Mouse (Mus musculus) v-Abl transformed pro-B cells (cell line): ENCODE results near the gene Map3k19.

Experiments used
- in situ Hi-C, 2 experiments: fragments of 400-800 bp; cut with MboI; formaldehyde crosslinking; loops; one replicate each; pipeline ENCODE4 v1.15.1; 2025; ENCODE audit not compliant: unreplicated experiment in 2 of 2

Gene Map3k19

GRCm38 (mm10) chr1:127808671-127809070 lies 46.2 kb downstream of the Map3k19 start:
- in situ Hi-C loops: no loop called here

GRCm38 (mm10) chr1:127802916-127803315 lies 51.9 kb downstream of the Map3k19 start:
- in situ Hi-C loops: no loop called here

GRCm38 (mm10) chr1:127796752-127797151 lies 58.1 kb downstream of the Map3k19 start:
- in situ Hi-C loops: no loop called here

- in situ Hi-C loops: no loop called here
These were observed 58.5 kb downstream of the Map3k19 start for GRCm38 (mm10) chr1:127796341-127796740.

GRCm38 (mm10) chr1:127795087-127795769 lies 59.6 kb downstream of the Map3k19 start:
- in situ Hi-C loops: no loop called here

DNA sequence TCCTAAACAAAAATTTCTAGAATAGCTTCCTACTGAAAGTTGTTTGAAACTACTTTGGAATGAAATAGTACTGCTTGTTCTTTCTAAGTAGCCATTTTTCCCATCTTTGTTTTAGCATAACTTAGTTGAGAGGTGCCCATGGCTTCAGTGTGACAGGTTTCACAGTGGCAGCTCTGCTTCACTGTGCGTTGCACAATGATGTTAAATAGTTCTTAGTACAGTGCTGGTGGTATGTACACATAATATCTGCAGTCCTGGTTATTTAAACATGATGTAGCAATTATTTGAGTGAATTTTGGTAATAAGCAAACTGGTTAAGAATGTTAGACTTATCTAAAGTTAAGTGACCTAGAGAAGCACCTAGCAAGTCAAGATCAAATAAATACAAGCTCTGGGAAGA lies 61.4 kb downstream of the Map3k19 start:
- in situ Hi-C loops: no loop called here

GRCm38 (mm10) chr1:127788943-127789342 lies 65.9 kb downstream of the Map3k19 start:
- in situ Hi-C loops: no loop called here

GRCm38 (mm10) chr1:127785882-127786281 lies 68.9 kb downstream of the Map3k19 start:
- in situ Hi-C loops: no loop called here

DNA sequence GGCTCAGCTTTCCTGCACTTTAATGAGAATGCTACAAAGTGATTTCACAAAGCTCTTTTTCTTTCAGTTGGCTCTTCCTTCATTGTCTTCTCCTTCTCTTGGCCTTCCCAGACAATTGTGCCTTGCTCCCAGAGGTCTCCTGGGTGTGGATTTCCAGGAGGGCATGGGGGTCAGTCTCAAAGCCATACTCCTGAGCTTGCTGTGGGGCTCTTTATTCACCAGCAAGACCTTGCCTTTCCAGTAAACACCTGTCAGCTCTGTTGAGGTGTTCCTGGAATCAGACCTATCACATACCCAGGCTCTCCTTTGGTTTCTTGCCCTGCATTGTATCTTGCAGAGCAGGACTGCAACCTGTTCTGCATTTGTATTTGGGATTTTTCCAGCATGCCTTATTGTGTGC lies 71.0 kb downstream of the Map3k19 start:
- in situ Hi-C loops: no loop called here

- in situ Hi-C loops: no loop called here
These were observed 74.0 kb downstream of the Map3k19 start for GRCm38 (mm10) chr1:127780849-127781248.

- in situ Hi-C loops: no loop called here
These were observed 74.7 kb downstream of the Map3k19 start for GRCm38 (mm10) chr1:127780142-127780541.

DNA sequence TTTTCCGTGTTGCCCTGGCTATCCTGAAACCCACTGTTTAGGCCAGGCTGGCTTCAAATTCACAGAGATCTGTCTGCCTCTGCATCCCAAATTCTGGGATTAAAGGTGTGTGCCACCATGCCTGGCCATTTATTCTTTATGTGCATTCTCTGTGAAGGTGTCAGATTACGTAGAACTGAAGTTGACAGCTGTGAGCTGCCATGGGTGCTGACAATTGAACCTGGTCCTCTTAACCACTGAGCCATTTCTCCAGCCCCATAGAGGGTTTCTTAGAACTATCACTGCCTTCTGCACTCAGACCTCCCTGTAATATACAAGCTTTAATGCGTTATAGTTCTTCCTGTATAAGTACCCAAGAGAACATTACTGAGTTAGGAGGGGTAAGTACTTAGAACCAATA lies 76.2 kb downstream of the Map3k19 start:
- in situ Hi-C loops: loop anchor here in 1 of 2 experiments (10.0 kb wide), 1 partner anchor 574 kb away; the partner anchor contains the start of gene Mgat5

DNA sequence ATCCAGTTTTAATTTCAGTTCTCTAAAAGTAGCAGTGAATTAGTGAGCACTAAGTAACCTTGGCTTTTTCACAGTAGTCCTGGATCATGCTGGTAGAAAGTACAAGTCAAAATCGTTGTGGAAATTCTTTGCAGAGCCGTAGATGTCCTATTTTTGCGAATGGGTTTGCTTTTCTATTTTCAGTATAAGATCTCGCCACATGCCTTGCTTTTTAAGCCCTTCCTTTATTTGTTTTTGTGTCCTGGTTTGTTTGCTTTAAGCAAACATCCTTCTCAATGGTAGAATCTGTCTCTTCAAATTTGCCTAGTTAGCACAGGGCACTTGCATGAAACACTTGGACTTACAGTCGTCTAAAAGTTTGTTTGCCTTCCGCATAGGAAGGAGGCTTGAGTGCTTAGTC lies 78.6 kb downstream of the Map3k19 start:
- in situ Hi-C loops: loop anchor here in 1 of 2 experiments (10.0 kb wide), 1 partner anchor 571 kb away; the partner anchor contains the start of gene Mgat5

- in situ Hi-C loops: loop anchor here in 1 of 2 experiments (10.0 kb wide), 1 partner anchor 570 kb away; the partner anchor contains the start of gene Mgat5
These were observed 79.6 kb downstream of the Map3k19 start for GRCm38 (mm10) chr1:127775206-127775720.

GRCm38 (mm10) chr1:127774501-127774880 lies 80.3 kb downstream of the Map3k19 start:
- in situ Hi-C loops: loop anchor here in 1 of 2 experiments (10.0 to 25.0 kb wide), 2 partner anchors 570 to 762 kb away; partner anchors contain the start of gene Mgat5

- in situ Hi-C loops: loop anchor here in 1 of 2 experiments (10.0 to 25.0 kb wide), 2 partner anchors 569 to 762 kb away; partner anchors contain the start of gene Mgat5
These were observed 80.9 kb downstream of the Map3k19 start, which contains the start of gene Ccnt2 for GRCm38 (mm10) chr1:127773803-127774500. Gene Ccnt2 (plus strand): TSS chr1:127774164.

- in situ Hi-C loops: loop anchor here in 1 of 2 experiments (10.0 to 25.0 kb wide), 2 partner anchors 568 to 761 kb away; partner anchors contain the start of gene Mgat5
These were observed 81.5 kb downstream of the Map3k19 start for GRCm38 (mm10) chr1:127773198-127773802.

GRCm38 (mm10) chr1:127766741-127767140 lies 88.1 kb downstream of the Map3k19 start:
- in situ Hi-C loops: loop anchor here (10.0 to 25.0 kb wide), 2 partner anchors 562 to 754 kb away; partner anchors contain the start of gene Mgat5 (in 1 of the 2)

DNA sequence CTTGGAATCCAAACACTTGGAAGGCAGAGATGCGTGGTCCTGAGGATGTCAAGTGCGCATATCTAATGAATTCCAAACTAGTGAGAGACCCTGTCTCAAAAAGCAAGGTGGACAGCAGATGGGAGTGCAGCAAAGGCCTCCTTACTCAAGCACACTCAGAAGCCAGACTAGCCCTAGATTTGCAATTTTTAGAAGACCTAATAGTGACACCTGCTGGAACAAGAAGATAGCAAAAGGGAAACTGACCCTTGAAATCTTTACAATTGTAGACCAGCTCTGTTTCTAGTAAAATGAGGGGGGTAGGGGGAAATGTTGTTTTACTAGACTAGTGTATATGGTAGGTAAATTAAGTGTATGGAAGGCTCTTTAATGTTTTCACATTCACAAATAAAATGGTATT lies 89.4 kb downstream of the Map3k19 start:
- in situ Hi-C loops: loop anchor here (10.0 to 25.0 kb wide), 2 partner anchors 561 to 753 kb away; partner anchors contain the start of gene Mgat5 (in 1 of the 2)
